Mouse (Mus musculus): Measurements from ENCODE around the gene 2310061N02Rik. TPM values are rescaled to one million over a fixed set of nuclear protein-coding genes. Genes with fewer than 3 reads are reported as not detected.

2310061N02Rik gene
- polyA plus RNA-seq, 1 experiment from 2014 or later = not detected

Other genes starting within 250 kb of the 2310061N02Rik start
- gene Cldn17, start 201.0 kb downstream of the 2310061N02Rik start, polyA plus RNA-seq (2014; fragmentation: Nextera tagmentation; extraction: Ambion mirVana) = not detected in 2 replicates
- gene Cldn8, start 144.8 kb downstream of the 2310061N02Rik start, polyA plus RNA-seq (2014; fragmentation: Nextera tagmentation; extraction: Ambion mirVana) = 0.21 TPM in 1 of 2 replicates, not detected in the other
- not detected in 2 replicates for gene Krtap24-1, start 95.7 kb downstream of the 2310061N02Rik start, polyA plus RNA-seq (2014; fragmentation: Nextera tagmentation; extraction: Ambion mirVana)
- not detected in 2 replicates for gene 2310079G19Rik, start 80.3 kb downstream of the 2310061N02Rik start, polyA plus RNA-seq (2014; fragmentation: Nextera tagmentation; extraction: Ambion mirVana)
- gene Krtap26-1, start 60.2 kb downstream of the 2310061N02Rik start, polyA plus RNA-seq (2014; fragmentation: Nextera tagmentation; extraction: Ambion mirVana) = not detected in 2 replicates
- gene Krtap27-1, start 36.3 kb downstream of the 2310061N02Rik start, polyA plus RNA-seq (2014; fragmentation: Nextera tagmentation; extraction: Ambion mirVana) = not detected in 2 replicates
- gene Krtap13-1, start 20.9 kb upstream of the 2310061N02Rik start, polyA plus RNA-seq (2014; fragmentation: Nextera tagmentation; extraction: Ambion mirVana) = not detected in 2 replicates
- gene Krtap13, start 43.7 kb upstream of the 2310061N02Rik start, polyA plus RNA-seq (2014; fragmentation: Nextera tagmentation; extraction: Ambion mirVana) = not detected in 2 replicates
- not detected in 2 replicates for gene 2310034C09Rik, start 50.9 kb upstream of the 2310061N02Rik start, polyA plus RNA-seq (2014; fragmentation: Nextera tagmentation; extraction: Ambion mirVana)
- gene 2310057N15Rik, start 66.2 kb upstream of the 2310061N02Rik start, polyA plus RNA-seq (2014; fragmentation: Nextera tagmentation; extraction: Ambion mirVana) = not detected in 2 replicates
- not detected in 2 replicates for gene Gm5965, start 69.9 kb upstream of the 2310061N02Rik start, polyA plus RNA-seq (2014; fragmentation: Nextera tagmentation; extraction: Ambion mirVana)
- not detected in 2 replicates for gene Gm20741, start 104.3 kb upstream of the 2310061N02Rik start, polyA plus RNA-seq (2014; fragmentation: Nextera tagmentation; extraction: Ambion mirVana)
- gene Krtap15, start 112.3 kb upstream of the 2310061N02Rik start, polyA plus RNA-seq (2014; fragmentation: Nextera tagmentation; extraction: Ambion mirVana) = not detected in 2 replicates
- not detected in 2 replicates for gene Krtap14, start 118.2 kb upstream of the 2310061N02Rik start, polyA plus RNA-seq (2014; fragmentation: Nextera tagmentation; extraction: Ambion mirVana)
- not detected in 2 replicates for gene Krtap19-1, start 161.4 kb upstream of the 2310061N02Rik start, polyA plus RNA-seq (2014; fragmentation: Nextera tagmentation; extraction: Ambion mirVana)
- gene Krtap19-2, start 166.3 kb upstream of the 2310061N02Rik start, polyA plus RNA-seq (2014; fragmentation: Nextera tagmentation; extraction: Ambion mirVana) = not detected in 2 replicates
- gene Krtap19-3, start 170.1 kb upstream of the 2310061N02Rik start, polyA plus RNA-seq (2014; fragmentation: Nextera tagmentation; extraction: Ambion mirVana) = not detected in 2 replicates
- gene Krtap19-4, start 177.1 kb upstream of the 2310061N02Rik start, polyA plus RNA-seq (2014; fragmentation: Nextera tagmentation; extraction: Ambion mirVana) = not detected in 2 replicates
- gene Krtap19-5, start 188.5 kb upstream of the 2310061N02Rik start, polyA plus RNA-seq (2014; fragmentation: Nextera tagmentation; extraction: Ambion mirVana) = not detected in 2 replicates
- gene Krtap19-9b, start 224.3 kb upstream of the 2310061N02Rik start, polyA plus RNA-seq (2014; fragmentation: Nextera tagmentation; extraction: Ambion mirVana) = not detected in 2 replicates

Data from heart, embryonic 11.5 days (tissue).